Mouse (Mus musculus) lung, adult 18-20 months (tissue): ENCODE results near the gene Olfr1118.
"Not testable (repeated sequence)": the region's sequence is repeated elsewhere in the genome, so short reads cannot be mapped to it uniquely, and the experiment has no call there.

ENCODE experiments used
- DNase-seq, 2 experiments: peaks; one replicate each; pipeline ENCODE4 v3.0.0; 2022; ENCODE audit warnings: mixed read lengths in 2 of 2

Olfr1118 gene

DNA sequence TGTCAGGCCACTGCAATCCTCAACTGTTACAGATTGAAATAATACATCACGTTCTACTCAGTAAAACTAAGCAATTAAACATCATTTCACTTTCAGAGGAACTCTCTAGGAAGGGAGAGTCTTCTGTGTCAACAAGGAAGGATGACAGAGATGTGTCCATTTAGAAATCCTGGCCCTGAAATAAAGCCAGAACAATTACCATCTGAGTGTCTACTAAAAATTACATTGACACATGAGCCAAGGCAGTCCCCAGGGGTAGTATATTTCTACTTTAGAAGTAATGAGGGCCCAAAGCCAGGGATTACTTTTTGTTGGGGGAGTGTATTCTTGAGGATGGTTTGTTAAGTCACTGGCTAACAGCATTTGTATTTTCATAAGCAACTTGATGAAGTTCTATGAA is at the start of gene Olfr1118:
Gene Olfr1118 (plus strand): TSS at position 301 of the 400 bp plus-strand sequence.
- no peak for DNase-seq

DNA sequence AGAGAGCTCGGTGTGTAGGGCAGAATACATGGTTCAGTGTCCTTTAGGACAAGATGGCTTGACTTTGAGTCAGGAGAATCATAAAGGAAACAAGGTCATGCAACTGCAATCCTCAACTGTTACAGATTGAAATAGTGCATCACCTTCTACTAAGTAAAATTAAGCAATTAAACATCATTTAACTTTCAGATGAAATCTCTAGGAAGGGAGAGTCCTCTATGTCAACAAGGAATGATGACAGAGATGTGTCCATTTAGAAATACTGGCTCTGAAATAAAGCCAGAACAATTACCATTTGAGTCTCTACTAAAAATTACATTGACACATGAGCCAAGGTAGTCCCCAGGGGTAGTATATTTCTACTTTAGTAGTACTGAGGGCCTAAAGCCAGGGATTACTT is 40.1 kb upstream of the Olfr1118 start, which contains the start of gene Olfr1116:
Gene Olfr1116 (plus strand): TSS at position 301 of the 400 bp plus-strand sequence.
- no peak for DNase-seq

DNA sequence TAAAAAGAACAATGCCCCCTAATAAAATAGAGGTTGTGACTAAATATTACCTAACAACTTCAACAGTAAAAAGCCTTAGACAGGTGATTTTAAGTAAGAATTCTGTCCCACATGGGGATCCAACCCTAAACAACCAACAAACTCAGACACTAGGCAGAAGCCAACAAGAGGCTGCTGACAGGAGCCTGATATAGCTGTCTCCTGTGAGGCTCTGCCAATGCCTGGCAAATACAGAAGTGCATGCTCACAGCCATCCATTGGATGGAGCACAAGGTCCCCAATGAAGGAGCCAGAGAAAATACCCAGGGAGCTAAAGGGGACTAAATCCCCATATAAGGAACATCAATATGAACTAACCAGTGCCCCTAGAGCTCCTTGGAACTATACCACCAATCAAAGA is 13.4 kb upstream of the Olfr1118 start:
- DNase-seq: not testable (repeated sequence)

DNA sequence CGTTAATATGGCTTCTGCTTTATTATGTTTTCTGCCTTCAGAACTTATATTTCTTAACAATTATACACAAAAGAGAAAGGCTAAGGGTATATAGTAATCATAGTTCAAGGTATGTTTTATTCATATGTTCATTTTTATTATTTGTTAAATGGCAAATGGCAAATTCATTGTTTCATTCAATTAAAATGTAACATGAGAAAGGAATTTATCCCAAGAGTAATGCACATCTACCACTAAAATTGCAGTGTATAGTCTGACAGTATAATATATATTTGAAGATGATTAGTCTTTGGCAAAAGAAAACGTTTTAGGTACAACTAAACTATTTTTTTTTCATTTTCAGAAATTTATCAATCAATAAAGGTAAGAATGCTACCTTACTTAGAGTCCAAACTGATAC is 47.1 kb downstream of the Olfr1118 start, which contains the start of gene Olfr1120:
Gene Olfr1120 (plus strand): TSS at position 301 of the 400 bp plus-strand sequence.
- no peak for DNase-seq

DNA sequence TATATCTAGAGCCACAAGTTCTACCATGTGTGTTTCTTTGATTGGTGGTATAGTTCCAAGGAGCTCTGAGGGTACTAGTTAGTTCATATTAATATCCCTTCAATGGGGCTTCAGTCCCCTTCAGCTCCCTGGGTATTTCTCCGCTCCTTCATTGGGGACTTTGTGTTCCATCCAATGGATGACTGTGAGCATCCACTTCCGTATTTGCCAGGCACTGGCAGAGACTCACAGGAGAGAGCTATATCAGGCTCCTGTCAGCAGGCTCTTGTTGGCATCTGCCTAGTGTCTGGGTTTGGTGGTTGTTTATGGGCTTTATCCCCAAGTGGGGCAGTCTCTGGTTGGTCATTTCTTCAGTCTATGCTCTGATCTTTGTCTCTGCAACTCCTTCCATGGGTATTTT is 52.7 kb downstream of the Olfr1118 start:
- not testable (repeated sequence) for DNase-seq
